Mouse (Mus musculus): Measurements from ENCODE around the gene Gm4513. TPM values are rescaled to one million over a fixed set of nuclear protein-coding genes. Genes with fewer than 3 reads are reported as not detected.
"Not testable (repeated sequence)": the region's sequence is repeated elsewhere in the genome, so short reads cannot be mapped to it uniquely, and the experiment has no call there.

Gm4513 gene
- not detected in 2 replicates for polyA plus RNA-seq (2012)

DNA sequence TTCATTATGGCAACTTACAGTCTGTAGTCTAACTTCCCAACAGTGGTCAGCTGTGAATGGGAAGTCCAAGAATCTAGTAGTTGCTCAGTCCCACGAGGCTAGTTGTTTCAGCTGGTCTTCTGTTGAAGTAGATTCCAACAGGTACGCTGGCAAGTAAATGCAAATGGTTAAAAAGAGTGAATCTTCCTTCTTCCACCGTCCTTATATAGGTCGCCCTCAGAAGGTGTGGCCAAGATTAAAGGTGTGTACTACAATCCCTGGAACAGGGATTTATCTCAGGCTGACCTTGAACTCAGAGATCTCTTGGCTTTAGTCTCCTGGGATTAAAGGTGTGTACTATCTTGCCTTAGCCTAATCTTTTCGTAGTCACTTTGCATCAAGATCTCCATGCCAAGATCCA is at the start of gene Gm4513:
TSS of gene Gm4513 (minus strand) at position 101 of the 400 bp plus-strand sequence.
- H3K4me3 ChIP-seq (replicated peaks); H3K27me3 ChIP-seq (ENCODE audit: control insufficient read depth); H3K36me3 ChIP-seq (ENCODE audit: control insufficient read depth); H3K4me1 ChIP-seq (ENCODE audit: control insufficient read depth); H3K9me3 ChIP-seq (ENCODE audit: control insufficient read depth, low read length): not testable (repeated sequence)

- H3K4me1 ChIP-seq (ENCODE audit: control insufficient read depth); H3K9me3 ChIP-seq (ENCODE audit: control insufficient read depth, low read length); H3K4me3 ChIP-seq (replicated peaks); H3K27me3 ChIP-seq (ENCODE audit: control insufficient read depth); H3K36me3 ChIP-seq (ENCODE audit: control insufficient read depth): not testable (repeated sequence)
These were observed 22.7 kb downstream of the Gm4513 start, which contains the start of gene Gm4141 for GRCm38 (mm10) chr7:20576141-20576540. Gm4141 (minus strand) TSS chr7:20576241.

GRCm38 (mm10) chr7:20545657-20546056 is 53.2 kb downstream of the Gm4513 start, which contains the start of gene Gm5726:
Gm5726 (minus strand) TSS chr7:20545757.
- not testable (repeated sequence) for H3K9me3 ChIP-seq (ENCODE audit: control insufficient read depth, low read length); H3K4me1 ChIP-seq (ENCODE audit: control insufficient read depth); H3K36me3 ChIP-seq (ENCODE audit: control insufficient read depth); H3K4me3 ChIP-seq (replicated peaks); H3K27me3 ChIP-seq (ENCODE audit: control insufficient read depth)

Other genes with a start within 250 kb of the Gm4513 start
- not detected in 2 replicates for gene Gm5728, start 223.6 kb downstream of the Gm4513 start, polyA plus RNA-seq (2012)
- gene Vmn1r100, start 181.1 kb downstream of the Gm4513 start, polyA plus RNA-seq (2012): not detected in 2 replicates
- gene Vmn1r101, start 156.4 kb downstream of the Gm4513 start, polyA plus RNA-seq (2012): not detected in 2 replicates
- not detected in 2 replicates for gene Gm10670, start 124.1 kb downstream of the Gm4513 start, polyA plus RNA-seq (2012)
- gene Vmn1r103, start 88.5 kb downstream of the Gm4513 start, polyA plus RNA-seq (2012): not detected in 2 replicates
- not detected in 2 replicates for gene Vmn1r104, start 65.2 kb downstream of the Gm4513 start, polyA plus RNA-seq (2012)
- not detected in 2 replicates for gene Gm5726, start 53.3 kb downstream of the Gm4513 start, polyA plus RNA-seq (2012)
- gene Gm4141, start 22.8 kb downstream of the Gm4513 start, polyA plus RNA-seq (2012): not detected in 2 replicates
- gene Vmn1r107, start 69.9 kb upstream of the Gm4513 start, polyA plus RNA-seq (2012): not detected in 2 replicates
- not detected in 2 replicates for gene Vmn1r111, start 104.2 kb upstream of the Gm4513 start, polyA plus RNA-seq (2012)
- gene Gm10668, start 131.6 kb upstream of the Gm4513 start, polyA plus RNA-seq (2012): not detected in 2 replicates
- gene Vmn1r112, start 172.2 kb upstream of the Gm4513 start, polyA plus RNA-seq (2012): not detected in 2 replicates
- gene Vmn1r113, start 188.3 kb upstream of the Gm4513 start, polyA plus RNA-seq (2012): not detected in 2 replicates
- gene Vmn1r114, start 213.2 kb upstream of the Gm4513 start, polyA plus RNA-seq (2012): not detected in 2 replicates
- gene Vmn1r115, start 246.0 kb upstream of the Gm4513 start, polyA plus RNA-seq (2012): not detected in 2 replicates